Mouse (Mus musculus): ENCODE measurements around the gene Spag9. TPM values are rescaled to one million over a fixed set of nuclear protein-coding genes. Genes with fewer than 3 reads are reported as not detected.

The Spag9 gene
- total and polyA plus RNA-seq, 3 experiments: 21.0 to 32.1 (median 22.6) TPM

GRCm38 (mm10) chr11:94118612-94119011 is 122.7 kb downstream of the Spag9 start:
- H3K9ac ChIP-seq (ENCODE audit: insufficient read depth, low read depth): no peak overlapping the region
- no peak overlapping the region for H3K4me3 ChIP-seq (replicated peaks in 1 of 3; ENCODE audit: low read depth in 2 of 3, low read length in 2 of 3, poor library complexity in 1 of 3)
- H3K9me3 ChIP-seq (replicated peaks; ENCODE audit: low read length): no peaks in the 10 kb centered on the region
- no peak overlapping the region for H3K4me2 ChIP-seq (ENCODE audit: insufficient read depth, low read depth, poor library complexity, severe bottlenecking)
- peaks cover 9 to 52% of the 10 kb centered on the region in 2 experiments for H3K4me1 ChIP-seq (ENCODE audit: control insufficient read depth in 1 of 2, insufficient read depth in 2 of 2)
- TF ChIP-seq ZMIZ1 (IDR thresholded peaks at IDR 0.05; ENCODE audit: low read depth, low read length): no peak
- TF ChIP-seq BHLHE40 (IDR thresholded peaks at IDR 0.05; ENCODE audit: low read depth, low read length): no peak
- no peak for TF ChIP-seq MXI1 (IDR thresholded peaks at IDR 0.05; ENCODE audit: low read depth, low read length)
- no peak for TF ChIP-seq SMC3 (IDR thresholded peaks at IDR 0.05; ENCODE audit: low read depth, low read length)
- no peak for TF ChIP-seq SIN3A (IDR thresholded peaks at IDR 0.05; ENCODE audit: low read length)
- TF ChIP-seq ELF1 (IDR thresholded peaks at IDR 0.05; ENCODE audit: low read depth, low read length): no peak
- no peak for TF ChIP-seq RCOR1 (conservative IDR thresholded peaks at IDR 0.05; ENCODE audit: low read depth, low read length)
- no peak for TF ChIP-seq JUND (conservative IDR thresholded peaks at IDR 0.05; ENCODE audit: low read depth, low read length)
- no peak for TF ChIP-seq MAFK (IDR thresholded peaks at IDR 0.05; ENCODE audit: insufficient replicate concordance, low read length)
- TF ChIP-seq MAX (IDR thresholded peaks at IDR 0.05; ENCODE audit: low read length): no peak
- no peak for TF ChIP-seq NELFE (IDR thresholded peaks at IDR 0.05; ENCODE audit: low read depth, low read length)
- TF ChIP-seq UBTF (IDR thresholded peaks at IDR 0.05; ENCODE audit: low read depth, low read length): no peak
- no peak for TF ChIP-seq HCFC1 (IDR thresholded peaks at IDR 0.05; ENCODE audit: low read depth, low read length)
- TF ChIP-seq USF1 (IDR thresholded peaks at IDR 0.05; ENCODE audit: low read depth, low read length): no peak
- no peak for TF ChIP-seq PAX5 (IDR thresholded peaks at IDR 0.05; ENCODE audit: low read length)
- no peak for TF ChIP-seq CHD1 (IDR thresholded peaks at IDR 0.05; ENCODE audit: low read depth, low read length)
- TF ChIP-seq MAZ (IDR thresholded peaks at IDR 0.05; ENCODE audit: low read depth, low read length): no peak
- no peak for TF ChIP-seq MEF2A (IDR thresholded peaks at IDR 0.05; ENCODE audit: borderline replicate concordance, low read depth, low read length)
- TF ChIP-seq ETS1 (conservative IDR thresholded peaks at IDR 0.05; ENCODE audit: low read depth, low read length): no peak
- no peak for TF ChIP-seq EP300 (IDR thresholded peaks at IDR 0.05; ENCODE audit: low read length)
- peaks cover 15 to 62% of the 10 kb centered on the region in 2 experiments for H3K36me3 ChIP-seq (replicated peaks in 1 of 2; ENCODE audit: control insufficient read depth in 1 of 2, insufficient read depth in 1 of 2, low read length in 1 of 2)
- dilution Hi-C loops (cut with MboI; ENCODE audit: extremely low pct_ligation_motif_present, extremely low pct_unique_long_range_greater_than_20kb, low sequenced_read_pairs): no loop called here
- no peak overlapping the region for H3K27ac ChIP-seq (ENCODE audit: insufficient read depth, low read depth)
- H3K27me3 ChIP-seq (replicated peaks): no peaks in the 10 kb centered on the region
- in situ Hi-C loops (cut with MboI; ENCODE audit: low pct_ligation_motif_present, low pct_unique_long_range_greater_than_20kb, low sequenced_read_pairs): no loop called here
- H3K79me2 ChIP-seq (replicated peaks; ENCODE audit: control insufficient read depth, extremely low read depth, insufficient read depth, poor library complexity, severe bottlenecking): no peaks in the 10 kb centered on the region
- no peak for DNase-seq (ENCODE audit: extremely low read depth)

- Histone ChIP-seq H3K79me2 (replicated peaks; ENCODE audit: control insufficient read depth, extremely low read depth, insufficient read depth, poor library complexity, severe bottlenecking) (no peaks in the 10 kb centered on the region), H3K9me3 (replicated peaks; ENCODE audit: low read length) (no peaks in the 10 kb centered on the region), H3K36me3 (replicated peaks in 1 of 2; ENCODE audit: control insufficient read depth in 1 of 2, insufficient read depth in 1 of 2, low read length in 1 of 2) (peaks cover 19 to 57% of the 10 kb centered on the region in 2 experiments), H3K9ac (ENCODE audit: insufficient read depth, low read depth) (no peak overlapping the region), H3K4me1 (ENCODE audit: control insufficient read depth in 1 of 2, insufficient read depth in 2 of 2) (peaks cover 0 to 41% of the 10 kb centered on the region in 2 experiments; a peak in 2 of 4 replicates), H3K27ac (ENCODE audit: insufficient read depth, low read depth) (no peak overlapping the region), H3K4me2 (ENCODE audit: insufficient read depth, low read depth, poor library complexity, severe bottlenecking) (no peak overlapping the region), H3K4me3 (replicated peaks in 1 of 3; ENCODE audit: low read depth in 2 of 3, low read length in 2 of 3, poor library complexity in 1 of 3) (no peak overlapping the region), H3K27me3 (replicated peaks) (no peaks in the 10 kb centered on the region)
- dilution Hi-C loops (cut with MboI; ENCODE audit: extremely low pct_ligation_motif_present, extremely low pct_unique_long_range_greater_than_20kb, low sequenced_read_pairs) (no loop called here), in situ Hi-C loops (cut with MboI; ENCODE audit: low pct_ligation_motif_present, low pct_unique_long_range_greater_than_20kb, low sequenced_read_pairs) (no loop called here)
- DNase-seq (ENCODE audit: extremely low read depth): no peak
- TF ChIP-seq MEF2A (IDR thresholded peaks at IDR 0.05; ENCODE audit: borderline replicate concordance, low read depth, low read length) (peak; percentile 64; the same call in 1 of the 2 replicates), JUND (conservative IDR thresholded peaks at IDR 0.05; ENCODE audit: low read depth, low read length) (no peak)
Measured at GRCm38 (mm10) chr11:94120690-94121089, 124.8 kb downstream of the Spag9 start.

Measured in CH12.LX (cell line).